Mouse (Mus musculus) lung, embryonic 14.5 days (tissue): ENCODE results near the gene Tagln3. TPM values are rescaled to one million over a fixed set of nuclear protein-coding genes. Genes with fewer than 3 reads are reported as not detected.

Experiments used
- ATAC-seq: fragments of 200-750 bp; cut with Nextera tagmentation; 2 replicates; pipeline ENCODE4 v1.8.0; 2017; ENCODE audit warnings: mild to moderate bottlenecking, moderate TSS enrichment, moderate library complexity; ENCODE audit not compliant: insufficient read depth
- DNase-seq: peaks from one replicate; pipeline ENCODE4 v3.0.0-alpha.2; 2015
- H3K27ac ChIP-seq: fragments of 300-500 bp; sonication (generic); 2 replicates; pipeline ENCODE4 v1.5.1; 2014; ENCODE audit warnings: low read depth, mild to moderate bottlenecking, moderate library complexity
- H3K27me3 ChIP-seq: fragments of 300-500 bp; sonication (generic); 2 replicates; pipeline ENCODE4 v1.6.1; 2014; ENCODE audit warnings: low read length, control low read depth; ENCODE audit not compliant: insufficient read depth
- H3K36me3 ChIP-seq: fragments of 300-500 bp; sonication (generic); 2 replicates; pipeline ENCODE4 v1.6.1; 2014; ENCODE audit warnings: control low read depth; ENCODE audit not compliant: insufficient read depth
- H3K4me1 ChIP-seq: fragments of 300-500 bp; sonication (generic); 2 replicates; pipeline ENCODE4 v1.6.1; 2014; ENCODE audit warnings: antibody characterized with exemption, control low read depth; ENCODE audit not compliant: insufficient read depth
- H3K4me2 ChIP-seq: fragments of 300-500 bp; sonication (generic); 2 replicates; pipeline ENCODE4 v1.6.1; 2014; ENCODE audit warnings: mild to moderate bottlenecking
- H3K4me3 ChIP-seq: fragments of 300-500 bp; sonication (generic); 2 replicates; pipeline ENCODE4 v1.5.1; 2014; ENCODE audit warnings: low read depth, low read length
- H3K9ac ChIP-seq: fragments of 300-500 bp; sonication (generic); 2 replicates; pipeline ENCODE4 v1.6.1; 2014
- H3K9me3 ChIP-seq: fragments of 300-500 bp; sonication (generic); 2 replicates; pipeline ENCODE4 v1.6.1; 2016; ENCODE audit warnings: low read depth, low read length, control low read depth
- CTCF ChIP-seq: IDR thresholded peaks from 2 replicates; pipeline ENCODE4 v1.5.1; 2016; ENCODE audit warnings: antibody characterized with exemption, low read depth
- whole genome bisulfite sequencing: fragments of 180-500 bp; shearing (Covaris S2); extraction: QIAGEN DNeasy Blood & Tissue Kit; methylation state at CpG from one replicate; pipeline ENCODE4 v1.1.7; 2014; 5-methylcytosine and 5-hydroxymethylcytosine counted together
- polyA plus RNA-seq: library from polyadenylated mRNA; unstranded; fragments of >200 nt; fragmentation: Nextera tagmentation; extraction: Ambion mirVana; gene quantifications from 2 replicates; pipeline ENCODE4 v1.2.1, GENCODE M21; 2014

Gene Tagln3
- polyA plus RNA-seq, 1 experiment from 2014 or later, result 5.2 TPM

GRCm38 (mm10) chr16:45676462-45676861 lies 47.9 kb downstream of the Tagln3 start:
- peak; percentile 66 for DNase-seq
- no peaks in the 10 kb centered on the region for H3K4me1 ChIP-seq
- no peaks in the 10 kb centered on the region for H3K27me3 ChIP-seq
- H3K4me2 ChIP-seq, result no peak overlapping the region
- peak; percentile 75 for TF ChIP-seq CTCF
- no peaks in the 10 kb centered on the region for H3K9me3 ChIP-seq
- no peaks in the 10 kb centered on the region for H3K36me3 ChIP-seq
- ATAC-seq, result no peak
- no peak overlapping the region for H3K27ac ChIP-seq
- WGBS, result 15% methylated on average over 1 of the region's 1 CpGs
- H3K4me3 ChIP-seq, result no peak overlapping the region
- no peak overlapping the region for H3K9ac ChIP-seq

DNA sequence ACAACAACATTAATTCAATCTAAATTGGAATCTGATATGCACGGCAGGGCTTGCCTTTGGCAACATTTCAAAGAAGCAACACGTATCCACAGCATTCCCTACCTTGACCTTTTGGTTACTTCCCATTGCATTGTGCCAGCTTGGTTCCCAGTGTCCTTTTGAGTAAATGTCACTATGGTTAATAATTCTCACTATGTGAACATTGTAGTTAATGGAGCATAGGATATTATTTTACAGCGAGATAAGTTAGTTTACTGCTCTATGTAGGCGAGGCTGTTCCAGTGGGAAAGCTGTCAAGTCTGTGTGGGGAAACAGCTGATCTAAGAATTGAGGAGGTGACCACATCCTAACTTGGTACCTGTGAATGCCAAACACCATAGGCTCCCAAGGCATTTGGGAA lies 54.4 kb downstream of the Tagln3 start:
- H3K36me3 ChIP-seq, result no peaks in the 10 kb centered on the region
- 61% methylated on average over 4 of the region's 4 CpGs for WGBS
- ATAC-seq (no peak), DNase-seq (no peak)
- no peak overlapping the region for H3K9ac ChIP-seq
- H3K27me3 ChIP-seq, result no peaks in the 10 kb centered on the region
- H3K4me3 ChIP-seq, result no peak overlapping the region
- H3K4me1 ChIP-seq, result no peaks in the 10 kb centered on the region
- no peak overlapping the region for H3K4me2 ChIP-seq
- TF ChIP-seq CTCF, result no peak
- H3K9me3 ChIP-seq, result no peaks in the 10 kb centered on the region
- no peak overlapping the region for H3K27ac ChIP-seq

DNA sequence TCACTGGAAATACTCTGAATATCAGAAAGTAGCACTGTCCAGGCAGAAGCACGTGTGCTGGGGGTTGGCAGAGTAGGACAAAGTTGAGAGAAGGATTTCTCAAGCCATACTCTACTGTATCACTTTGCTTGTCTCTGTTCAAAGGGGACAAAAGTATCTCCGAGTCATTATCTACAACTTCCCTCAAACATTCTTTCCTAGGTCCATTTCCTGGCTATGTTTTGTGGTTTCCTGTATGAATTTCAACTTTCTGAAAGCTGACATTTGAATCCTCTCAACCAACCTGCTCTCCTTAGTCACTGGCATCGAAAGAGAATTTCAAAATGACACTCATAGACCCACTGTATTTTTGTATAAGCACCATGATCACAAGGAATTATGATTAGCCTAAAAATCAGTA lies 56.2 kb downstream of the Tagln3 start:
- Histone ChIP-seq H3K4me2 (no peak overlapping the region), H3K4me3 (no peak overlapping the region), H3K27me3 (no peaks in the 10 kb centered on the region), H3K9me3 (no peaks in the 10 kb centered on the region), H3K9ac (no peak overlapping the region), H3K27ac (no peak overlapping the region), H3K4me1 (no peaks in the 10 kb centered on the region), H3K36me3 (no peaks in the 10 kb centered on the region)
- no peak for TF ChIP-seq CTCF
- WGBS, result 48% methylated on average over 3 of the region's 3 CpGs
- no peak for DNase-seq
- no peak for ATAC-seq

DNA sequence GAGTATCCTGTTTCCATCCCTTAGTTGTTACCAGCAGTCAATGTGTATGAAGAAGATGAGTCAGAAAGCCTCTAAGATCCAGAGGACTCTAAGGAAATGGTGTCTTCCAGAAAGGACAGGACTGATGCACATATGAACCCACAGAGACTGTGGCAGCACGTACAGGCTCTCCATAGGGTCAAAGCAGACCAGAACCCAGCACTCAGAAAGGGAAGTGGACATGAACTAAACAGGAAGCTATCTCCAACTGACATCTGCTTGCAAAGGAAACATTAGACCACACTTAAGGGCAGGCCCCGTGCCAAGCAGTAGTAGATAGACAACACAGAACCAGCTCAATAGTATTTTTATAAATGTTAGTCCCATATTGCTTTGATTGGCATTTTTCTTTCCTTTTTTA lies 58.3 kb downstream of the Tagln3 start:
- H3K9me3 ChIP-seq, result no peaks in the 10 kb centered on the region
- H3K4me2 ChIP-seq, result no peak overlapping the region
- H3K4me1 ChIP-seq, result no peaks in the 10 kb centered on the region
- 68% methylated on average over 2 of the region's 2 CpGs for WGBS
- no peak overlapping the region for H3K27ac ChIP-seq
- H3K9ac ChIP-seq, result no peak overlapping the region
- no peaks in the 10 kb centered on the region for H3K36me3 ChIP-seq
- DNase-seq (peak; percentile 23), ATAC-seq (no peak)
- H3K27me3 ChIP-seq, result no peaks in the 10 kb centered on the region
- no peak overlapping the region for H3K4me3 ChIP-seq
- no peak for TF ChIP-seq CTCF

GRCm38 (mm10) chr16:45662381-45662780 lies 62.0 kb downstream of the Tagln3 start:
- Histone ChIP-seq H3K4me1 (no peaks in the 10 kb centered on the region), H3K27me3 (no peaks in the 10 kb centered on the region), H3K9ac (no peak overlapping the region), H3K4me2 (no peak overlapping the region), H3K9me3 (no peaks in the 10 kb centered on the region), H3K4me3 (no peak overlapping the region), H3K27ac (no peak overlapping the region), H3K36me3 (no peaks in the 10 kb centered on the region)
- no peak for TF ChIP-seq CTCF
- DNase-seq (no peak), ATAC-seq (no peak)

Other genes with a start within 250 kb of the Tagln3 start
- not detected in 2 replicates for gene Gm609, start 231.6 kb downstream of the Tagln3 start, polyA plus RNA-seq
- gene Gm17783, start 192.6 kb downstream of the Tagln3 start, polyA plus RNA-seq, result not detected in 2 replicates
- gene Slc9c1, start 189.3 kb downstream of the Tagln3 start, polyA plus RNA-seq, result not detected in 2 replicates
- gene Gcsam, start 114.2 kb downstream of the Tagln3 start, polyA plus RNA-seq, result 0.13 and 0.46 TPM in 2 replicates
- 0.18 and 0.68 TPM in 2 replicates for gene BC016579, start 70.5 kb downstream of the Tagln3 start, polyA plus RNA-seq
- 0.11 TPM in 1 of 2 replicates, not detected in the other for gene Tmprss7, start 30.9 kb downstream of the Tagln3 start, polyA plus RNA-seq
- gene Abhd10, start 18.3 kb upstream of the Tagln3 start, polyA plus RNA-seq, result 35.6 and 39.6 TPM in 2 replicates
- 47.3 and 48.0 TPM in 2 replicates for gene Phldb2, start 229.0 kb upstream of the Tagln3 start, polyA plus RNA-seq